Mouse (Mus musculus) CD4-positive, CD25-positive, alpha-beta regulatory T cell, adult 2 months (primary cell): Measurements from ENCODE around the gene Zfp566.

ENCODE experiments used
- DNase-seq: peaks from one replicate; pipeline ENCODE4 v3.0.0-alpha.2; 2012; ENCODE audit warnings: low read depth, low spot score

The Zfp566 gene

GRCm38 (mm10) chr7:30060341-30060740, 30.0 kb downstream of the Zfp566 start:
- no peak for DNase-seq

- DNase-seq, result no peak
Observed at GRCm38 (mm10) chr7:30053591-30053990, 36.7 kb downstream of the Zfp566 start.

GRCm38 (mm10) chr7:30050882-30051548, 39.3 kb downstream of the Zfp566 start, which contains the start of gene Zfp14:
Gene Zfp14, minus strand, starts transcription at chr7:30051380.
- DNase-seq, result peak; percentile 92

GRCm38 (mm10) chr7:30048126-30048525, 42.2 kb downstream of the Zfp566 start:
- DNase-seq, result no peak

GRCm38 (mm10) chr7:30044354-30044753, 46.0 kb downstream of the Zfp566 start:
- no peak for DNase-seq

- no peak for DNase-seq
Observed at GRCm38 (mm10) chr7:30034331-30034730, 56.0 kb downstream of the Zfp566 start.

- DNase-seq, result no peak
Observed at GRCm38 (mm10) chr7:30031379-30031778, 58.9 kb downstream of the Zfp566 start.

DNA sequence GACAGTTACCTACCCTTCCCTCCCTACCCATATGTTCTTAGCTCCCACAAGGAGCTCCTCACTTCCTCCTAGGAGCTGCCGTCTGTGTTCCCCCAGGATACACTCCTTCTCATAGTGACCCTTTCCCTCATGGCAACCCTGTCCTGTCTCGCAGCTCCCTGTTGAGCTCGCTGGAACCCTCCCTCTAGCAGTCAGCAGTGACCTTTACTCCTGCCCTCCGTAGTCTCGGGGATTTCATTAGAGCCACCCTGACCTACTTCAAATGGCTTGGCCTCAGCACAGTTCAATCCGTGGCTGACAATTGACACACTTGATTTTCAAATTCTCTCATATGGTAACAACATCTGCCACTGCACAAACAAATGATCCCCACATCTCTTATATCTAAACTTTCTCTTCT, 59.6 kb downstream of the Zfp566 start:
- DNase-seq, result no peak

DNA sequence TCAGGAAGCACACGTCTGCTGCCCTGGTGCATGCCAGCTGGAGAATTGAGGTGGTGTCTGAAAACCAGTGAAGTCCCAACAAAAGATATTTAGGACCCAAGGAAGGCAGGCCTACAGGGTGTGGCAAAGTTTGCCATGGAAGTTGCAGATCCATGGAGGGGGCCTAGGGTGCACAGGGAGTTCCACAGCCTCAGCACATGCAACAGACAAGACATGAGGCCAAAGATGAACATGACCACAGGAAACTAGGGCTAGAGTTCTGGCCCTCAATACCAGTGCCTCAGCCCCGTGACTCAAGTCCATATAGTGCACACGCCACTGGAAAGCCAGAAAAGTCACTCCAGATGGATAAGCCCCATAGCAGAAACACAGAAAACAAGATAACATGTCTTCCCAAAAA, 61.8 kb downstream of the Zfp566 start:
- no peak for DNase-seq
